8 mouse cellular contexts compared by ENCODE assay signal in genomic region chr3:141862816-141863461, GRCm38 (mm10).
DNase-seq lines count a peak whose midpoint lies in the region; ATAC-seq and TF ChIP-seq lines count a peak whose summit lies in the region.

No protein-coding gene starts in this region.

- H3K4me3 ChIP-seq in limb, embryonic 15.5 days: no peak overlapping the region

- H3K36me3 ChIP-seq in limb, embryonic 15.5 days: no peaks in the 10 kb centered on the region

- TF ChIP-seq CTCF in Patski (IDR thresholded peaks at IDR 0.05): peak; percentile 93

- in situ Hi-C loops in Patski (cut with MboI; ENCODE audit: low pct_unique_long_range_greater_than_20kb): loop anchor here (5.0 kb wide), 1 partner anchor 614 kb away; no protein-coding TSS in a partner anchor

- peak; percentile 99 for ATAC-seq in Patski
- 0 out of 2 replicates have a peak, but pooled peaks have one; percentile 58 for ATAC-seq in limb, embryonic 15.5 days (ENCODE audit: insufficient number of reproducible peaks, low FRiP score, low TSS enrichment, low read depth)

- CTCF ChIA-PET in Patski (lab: Charles Lee): interaction anchor here (1.4 to 1.8 kb wide), 2 partner anchors 613 kb away, joined by 4 to 7 read pairs; no protein-coding TSS in a partner anchor

- peaks cover 23% of the 10 kb centered on the region for H3K27me3 ChIP-seq in Patski
- H3K27me3 ChIP-seq in limb, embryonic 15.5 days: no peaks in the 10 kb centered on the region

- POLR2A ChIA-PET in Patski (lab: Charles Lee): no interaction called here

- no peak overlapping the region for H3K9ac ChIP-seq in limb, embryonic 15.5 days

- no peak overlapping the region for H3K4me2 ChIP-seq in limb, embryonic 15.5 days

- WGBS in limb, embryonic 15.5 days: 18% methylated on average over 13 of the region's 13 CpGs

- H3K4me1 ChIP-seq in limb, embryonic 15.5 days: 0 out of 2 replicates have a peak, but pooled peaks cover 2% of the 10 kb centered on the region

- DNase-seq in 416B (ENCODE audit: low read depth): peak; percentile 58
- DNase-seq in Patski (ENCODE audit: low read depth, low spot score): peak; percentile 13
- DNase-seq in cerebellum, postnatal 25 days: peak; percentile 50 to 68
- peak; percentile 56 to 64 for DNase-seq in frontal cortex, postnatal 36 days (ENCODE audit: low spot score in 2 of 2)
- peak; percentile 10 for DNase-seq in kidney, adult 11 months
- peak; percentile 3 for DNase-seq in naive thymus-derived CD4-positive, alpha-beta T cell, adult 2 months (ENCODE audit: low read depth)
- DNase-seq in testis, postnatal 10 days (ENCODE audit: low spot score): peak; percentile 48

- H3K27ac ChIP-seq in limb, embryonic 15.5 days: no peak overlapping the region

- no peaks in the 10 kb centered on the region for H3K9me3 ChIP-seq in limb, embryonic 15.5 days

Comparison
In these comparisons a context has a peak if more than half of its experiments do, and no peak if none do; other contexts are left out.
1. DNase-seq: peak in every context shown above with its lines; median percentile 60 in frontal cortex, postnatal 36 days; 59 in cerebellum, postnatal 25 days; 58 in 416B; 48 in testis, postnatal 10 days; 13 in Patski; 10 in kidney, adult 11 months; 3 in naive thymus-derived CD4-positive, alpha-beta T cell, adult 2 months.